Mouse (Mus musculus) cerebellum, adult 9-10 months (tissue): ENCODE data around the gene Asic2.

Experiments used
- DNase-seq: peaks from one replicate; pipeline ENCODE4 v3.0.0; 2022

Asic2 gene

DNA sequence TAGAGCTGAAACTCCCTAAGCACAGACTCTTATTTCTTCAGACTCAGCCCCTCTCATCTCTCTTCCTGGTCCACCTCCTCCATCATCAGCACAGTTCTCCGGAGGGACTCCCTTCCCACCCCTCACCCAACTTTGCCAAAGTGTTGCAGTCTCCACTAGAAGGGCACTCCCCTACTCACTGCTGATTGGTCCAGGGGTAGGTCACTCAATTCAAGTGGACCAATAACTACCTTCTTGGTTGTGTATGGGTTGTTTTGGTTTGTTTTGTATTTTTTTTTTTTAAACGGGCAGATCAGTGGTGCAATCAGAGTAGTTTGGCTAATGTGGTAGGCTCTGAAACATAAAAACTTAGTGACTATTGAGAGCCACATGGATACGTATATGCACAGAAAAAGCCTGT, 1002.2 kb downstream of the Asic2 start:
- DNase-seq = no peak

DNA sequence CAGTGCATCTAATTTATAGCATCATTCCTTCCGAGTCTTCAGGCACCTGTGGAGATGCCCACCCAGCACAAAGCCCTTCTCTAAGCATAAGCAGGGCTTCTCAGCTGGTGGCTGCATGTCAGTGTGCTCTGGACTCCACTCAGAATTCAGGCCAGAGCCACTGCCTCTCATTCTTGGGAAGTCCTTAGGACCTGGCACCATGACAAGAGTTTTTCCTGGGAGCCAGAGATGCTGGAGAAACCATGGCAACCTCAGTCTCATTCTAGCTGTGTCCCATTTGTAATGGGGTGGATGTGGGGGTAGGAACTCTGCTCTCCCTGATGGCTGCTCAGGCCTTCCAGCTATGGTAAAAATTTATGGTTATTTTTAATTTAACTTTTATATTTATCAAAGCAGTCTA, 1006.9 kb downstream of the Asic2 start:
- DNase-seq = peak; percentile 39

DNA sequence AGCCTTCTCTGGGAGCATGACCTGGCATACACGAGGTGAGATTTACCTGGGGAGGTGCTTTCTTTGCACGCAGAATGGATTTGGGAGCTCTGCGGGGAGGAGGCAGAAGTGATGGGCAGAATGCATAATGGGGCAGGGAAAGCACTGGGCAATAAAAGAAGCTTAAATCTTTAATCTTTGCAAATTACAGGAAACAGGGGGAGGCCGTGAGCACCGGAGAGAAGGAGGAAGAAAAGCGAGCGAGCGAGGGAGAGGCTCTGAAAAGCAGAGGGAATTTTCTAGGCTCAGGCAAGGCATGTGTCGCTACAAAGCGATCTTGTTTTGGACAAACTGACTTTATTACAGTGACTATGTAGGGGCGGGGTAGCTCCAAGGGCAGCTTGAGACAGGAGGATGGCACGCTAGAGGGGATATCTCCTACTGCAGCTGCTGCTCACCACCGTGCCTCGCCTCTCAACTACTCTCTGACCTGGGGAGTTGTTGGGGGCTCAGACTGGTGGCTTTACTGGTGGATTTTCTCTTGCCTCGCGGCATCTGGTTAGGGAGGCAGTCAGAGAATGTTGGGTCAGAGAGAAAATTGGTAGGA, 1010.1 kb downstream of the Asic2 start:
- DNase-seq = no peak

DNA sequence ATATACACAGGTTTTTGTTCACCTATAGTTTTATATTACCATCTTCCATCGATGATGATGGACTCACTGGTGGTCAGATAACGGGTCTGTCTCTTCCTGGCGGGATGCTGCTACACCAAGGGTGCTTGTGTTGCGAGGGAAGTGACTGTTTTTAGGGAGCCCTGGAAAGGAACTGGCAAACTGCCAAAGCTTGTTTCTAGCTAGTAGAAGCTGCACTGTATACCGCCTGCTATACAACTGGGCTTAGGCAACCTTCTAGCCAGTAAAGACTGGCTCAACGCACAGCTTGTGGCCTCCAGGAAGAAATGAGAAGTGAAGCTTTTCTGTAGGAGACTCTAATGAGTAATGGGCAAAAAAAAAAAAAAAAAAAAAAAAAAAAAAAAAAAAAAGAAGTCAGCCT, 1012.3 kb downstream of the Asic2 start:
- no peak for DNase-seq

DNA sequence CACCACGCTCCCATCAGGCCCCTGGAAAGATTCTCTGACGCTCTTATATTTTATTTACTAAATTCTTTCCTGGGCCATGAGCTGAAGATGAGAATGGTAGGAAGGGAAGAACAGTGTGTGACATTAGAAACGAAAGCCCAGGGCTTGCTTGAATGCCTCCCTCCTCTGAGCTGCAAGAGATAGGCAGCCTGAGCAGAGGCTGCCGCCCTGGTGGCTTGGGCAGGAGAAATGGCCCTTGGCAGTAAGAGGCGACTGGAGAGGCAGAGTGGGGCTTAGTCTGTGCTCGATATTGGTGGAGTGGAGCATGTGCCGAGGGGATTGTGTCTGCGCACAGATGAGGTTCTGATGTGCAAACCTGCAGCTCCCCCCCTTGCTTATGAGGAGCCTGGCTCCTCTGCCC, 1014.1 kb downstream of the Asic2 start:
- no peak for DNase-seq

DNA sequence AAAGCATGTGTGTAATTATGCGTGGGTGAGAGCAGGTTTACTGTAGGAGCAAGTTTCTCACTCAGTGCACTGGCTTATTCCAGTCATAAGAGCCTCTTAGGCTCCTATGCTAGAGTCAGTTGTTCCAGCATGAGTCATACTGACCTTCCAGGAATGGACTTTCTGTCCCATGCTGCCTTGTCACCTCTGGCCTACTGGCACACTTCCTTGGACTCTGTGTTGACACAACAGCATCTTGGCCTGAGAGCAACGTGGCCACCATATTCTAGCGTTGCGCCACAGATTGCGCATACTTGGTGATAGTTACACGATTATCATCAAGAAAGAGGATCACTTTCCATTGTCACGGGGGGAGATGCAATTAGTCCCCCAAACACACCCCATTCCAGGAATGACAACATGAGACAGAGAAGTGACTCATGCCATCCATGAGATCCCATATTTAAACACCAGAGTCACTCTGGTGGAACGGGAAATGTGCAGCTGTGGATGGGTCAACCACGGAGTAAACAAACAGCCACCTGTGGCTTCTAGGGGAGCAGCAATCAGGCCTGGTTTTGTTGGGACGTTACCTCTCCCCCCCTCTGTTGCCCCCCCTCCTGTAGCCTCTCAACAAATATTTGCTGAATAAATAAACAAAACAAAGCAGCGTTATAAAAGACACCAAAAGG, 1019.1 kb downstream of the Asic2 start:
- no peak for DNase-seq

DNA sequence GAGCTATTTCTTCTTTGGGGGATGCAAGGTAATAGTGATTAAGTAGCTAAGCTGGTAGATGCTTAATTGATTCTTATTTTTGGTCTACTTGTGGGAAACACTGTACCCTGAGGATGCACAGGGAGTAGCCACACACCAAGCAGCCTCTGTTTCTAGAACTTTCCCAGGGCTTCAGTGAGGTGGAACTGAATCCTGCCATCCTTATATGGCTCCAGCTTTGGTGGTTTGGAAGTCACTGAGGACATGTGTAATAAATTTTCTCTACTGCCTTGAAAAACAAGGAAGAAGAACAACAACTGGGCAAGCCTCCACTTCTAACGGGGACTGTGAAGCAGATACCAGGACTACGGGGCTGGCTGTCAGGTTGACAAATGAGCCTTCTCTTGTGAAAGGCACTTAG, 1020.2 kb downstream of the Asic2 start:
- DNase-seq = no peak

DNA sequence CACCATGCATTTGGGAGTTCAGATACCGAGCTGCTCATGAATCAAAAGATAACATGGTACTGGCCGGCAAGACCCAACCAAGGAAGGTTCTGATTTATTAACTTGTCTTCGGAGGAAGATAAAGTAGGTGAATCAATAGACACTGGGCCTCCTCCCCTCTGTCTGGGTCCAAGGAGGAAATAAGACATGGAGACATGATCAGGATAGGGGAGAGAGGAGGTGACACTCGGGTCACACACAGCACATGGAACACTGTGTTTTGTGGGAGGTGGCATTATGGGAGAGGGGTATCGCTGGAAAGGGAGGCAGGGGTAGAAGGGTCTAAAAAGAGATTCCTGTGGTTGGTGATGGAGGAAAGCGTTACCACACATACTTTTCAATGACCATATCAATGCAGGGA, 1022.1 kb downstream of the Asic2 start:
- DNase-seq = no peak

DNA sequence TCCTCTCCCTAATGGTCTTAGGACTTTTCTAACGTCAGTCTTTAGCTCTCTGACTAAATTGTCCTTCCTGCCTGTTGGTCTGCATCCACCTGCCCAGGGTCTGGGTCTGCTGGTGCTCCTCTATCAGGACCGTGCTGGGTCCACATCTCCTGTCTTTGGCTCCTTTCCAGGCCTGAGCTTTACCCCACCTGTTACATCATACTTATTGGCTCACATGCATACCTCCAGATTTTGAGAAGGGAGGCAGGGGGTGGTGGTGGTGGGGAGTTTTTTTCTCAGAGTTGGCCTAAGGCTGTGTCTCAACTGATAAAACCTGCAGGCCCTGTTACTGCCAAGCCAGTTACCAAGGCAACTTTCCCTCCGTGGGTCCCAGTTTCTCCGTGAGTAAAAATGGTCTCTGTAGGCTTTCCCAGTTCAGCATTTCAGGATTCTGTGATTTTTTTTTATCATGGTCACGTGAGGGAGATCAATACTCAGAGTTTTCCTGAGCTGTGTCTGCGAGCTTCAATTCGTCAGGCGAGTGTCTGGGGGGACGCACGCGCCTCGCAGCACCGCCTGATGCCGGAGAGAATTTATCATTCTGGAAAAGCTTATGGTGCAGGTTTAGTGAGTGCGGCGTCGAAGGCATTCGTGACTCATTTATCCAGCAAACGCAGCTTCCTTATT, 1044.8 kb downstream of the Asic2 start:
- no peak for DNase-seq

DNA sequence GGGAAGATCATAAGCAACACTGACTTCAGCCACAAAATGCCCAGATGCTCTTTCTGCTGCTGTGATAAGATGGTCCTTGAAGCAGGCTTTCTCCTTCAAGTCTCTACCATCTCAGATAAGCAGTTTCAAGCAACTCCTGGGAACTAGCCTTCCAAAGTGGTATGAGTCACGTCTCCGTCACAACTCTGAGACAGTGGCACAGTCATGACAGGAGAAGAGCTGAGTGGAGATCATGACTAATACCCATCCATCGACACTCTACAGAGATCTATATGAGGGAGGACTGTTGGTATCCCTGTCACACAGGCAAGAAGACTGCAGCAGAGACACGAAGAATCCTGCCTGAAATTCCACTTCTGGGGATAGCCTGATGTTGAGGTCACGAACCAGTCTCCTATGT, 1049.9 kb downstream of the Asic2 start:
- no peak for DNase-seq

DNA sequence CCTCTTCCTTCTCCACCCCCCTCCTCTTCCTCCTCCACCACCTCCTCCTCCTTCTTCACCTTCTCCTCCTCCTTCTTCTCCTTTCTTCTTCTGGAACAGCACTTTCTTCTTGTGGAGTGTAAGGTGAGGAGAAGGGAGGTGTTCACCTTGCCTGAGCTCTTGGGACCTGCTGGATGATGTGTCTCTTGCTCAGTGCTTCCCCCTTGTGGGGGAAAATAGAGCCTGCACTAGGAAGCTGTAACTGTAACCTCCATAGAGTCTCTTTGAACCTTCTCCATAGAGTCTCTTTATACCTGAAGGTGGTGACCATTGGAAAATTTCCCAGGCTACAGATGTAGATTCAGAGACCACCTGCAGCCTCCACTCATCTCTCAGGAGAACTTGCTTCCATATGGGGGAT, 1050.6 kb downstream of the Asic2 start:
- no peak for DNase-seq

DNA sequence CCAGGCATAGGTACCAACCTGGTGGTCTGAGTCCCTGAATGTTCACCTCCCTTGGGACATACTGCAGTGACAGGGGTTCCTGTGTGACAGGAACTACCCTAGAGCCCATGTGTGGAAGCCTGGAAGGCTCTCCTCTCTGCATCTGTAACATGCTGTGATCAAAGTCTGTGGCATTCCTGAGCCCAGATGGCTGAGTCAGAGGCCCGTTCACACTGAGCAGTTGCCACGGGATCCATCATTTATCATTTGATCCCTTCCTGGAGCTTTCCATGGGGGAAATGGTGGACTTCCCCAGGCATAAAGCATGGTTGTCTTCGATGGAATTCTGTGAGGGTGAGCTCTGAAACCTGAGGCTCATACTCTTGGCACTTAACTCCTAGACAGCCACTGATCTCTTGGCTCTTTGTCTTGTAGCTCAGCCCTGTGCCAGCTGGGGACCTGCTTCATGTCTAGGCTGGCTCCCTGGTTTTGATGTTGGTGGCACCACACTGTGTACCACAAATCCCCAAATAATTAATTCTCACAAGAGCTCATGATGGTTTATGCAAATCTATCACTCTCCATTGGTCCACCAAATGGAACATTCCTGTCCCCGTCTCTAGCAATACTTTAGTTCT, 1054.7 kb downstream of the Asic2 start:
- DNase-seq = peak; percentile 29

DNA sequence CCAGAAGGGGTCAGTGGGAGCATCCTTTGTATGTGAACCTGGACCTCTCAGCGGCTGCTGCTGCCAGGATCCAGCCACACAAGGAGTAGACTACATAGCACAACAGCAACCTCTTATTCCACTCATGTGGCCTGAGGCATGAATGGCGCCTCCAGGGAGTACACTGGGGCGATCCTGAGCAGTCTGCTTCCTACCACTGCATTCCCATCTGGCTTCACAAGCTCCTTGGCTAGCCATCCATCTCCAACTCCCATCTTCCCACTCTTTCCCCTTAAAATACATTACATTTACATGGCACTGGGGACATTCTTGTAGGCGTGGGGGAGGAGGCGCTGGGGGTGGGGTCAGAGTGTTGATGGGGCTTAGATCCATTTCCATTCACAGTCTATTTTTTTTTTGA, 1055.5 kb downstream of the Asic2 start:
- DNase-seq = no peak

DNA sequence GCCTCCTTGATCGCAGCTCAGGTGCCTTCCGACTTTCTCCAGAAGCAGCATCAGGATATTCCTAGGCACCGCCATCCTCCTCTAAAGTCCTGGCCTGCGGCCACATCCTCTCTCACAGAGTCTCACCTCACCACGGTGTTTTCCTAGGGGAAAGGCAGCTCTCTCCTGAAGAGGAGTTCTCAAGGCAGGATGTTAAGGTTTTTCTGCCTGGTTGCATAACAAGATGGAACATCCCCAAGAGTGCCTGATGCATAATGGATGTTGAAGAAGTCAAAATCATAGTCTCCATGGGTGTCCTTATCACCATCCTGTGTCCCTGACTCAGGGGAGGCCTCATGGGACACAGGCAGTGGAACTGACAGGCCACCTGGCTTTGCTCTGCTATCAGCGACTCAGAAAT, 1060.4 kb downstream of the Asic2 start:
- no peak for DNase-seq

DNA sequence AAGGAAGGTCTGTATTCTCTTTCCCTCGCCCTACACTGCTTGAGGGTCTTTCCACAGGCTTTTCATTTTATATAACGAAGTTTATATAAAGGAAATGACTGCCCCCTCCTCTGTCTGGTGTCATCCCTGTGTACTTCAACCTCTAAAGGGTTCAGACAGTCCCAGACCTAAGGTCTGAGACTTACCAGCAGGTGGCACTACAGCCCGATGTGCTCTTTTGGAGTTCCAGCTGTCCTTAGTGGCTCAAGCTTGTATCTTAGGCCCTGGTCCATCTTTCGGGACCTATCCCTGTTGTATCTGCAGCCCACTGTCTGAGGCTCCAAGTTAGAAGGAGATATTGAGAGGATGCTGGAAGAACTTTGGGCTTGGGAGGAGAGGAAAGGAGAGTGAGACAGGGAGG, 1061.8 kb downstream of the Asic2 start:
- peak; percentile 71 for DNase-seq

DNA sequence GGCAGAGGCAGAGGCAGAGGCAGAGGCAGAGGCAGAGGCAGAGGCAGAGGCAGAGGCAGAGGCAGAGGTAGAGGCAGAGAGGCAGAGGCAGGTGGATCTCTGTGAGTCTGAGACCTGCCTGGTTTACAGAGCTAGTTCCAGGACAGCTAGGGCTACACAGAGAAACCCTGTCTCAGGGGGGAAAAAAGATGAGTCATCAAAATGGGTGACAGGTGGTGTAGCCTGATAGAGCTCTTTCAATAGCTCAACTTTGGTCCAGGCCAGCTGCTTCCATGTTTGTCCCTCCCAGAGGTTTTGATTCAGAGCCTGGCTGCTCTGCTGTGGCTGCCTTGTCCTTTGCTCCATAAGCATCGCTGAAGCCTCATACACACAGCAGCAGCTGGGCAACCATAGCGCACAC, 1063.7 kb downstream of the Asic2 start:
- DNase-seq = no peak

DNA sequence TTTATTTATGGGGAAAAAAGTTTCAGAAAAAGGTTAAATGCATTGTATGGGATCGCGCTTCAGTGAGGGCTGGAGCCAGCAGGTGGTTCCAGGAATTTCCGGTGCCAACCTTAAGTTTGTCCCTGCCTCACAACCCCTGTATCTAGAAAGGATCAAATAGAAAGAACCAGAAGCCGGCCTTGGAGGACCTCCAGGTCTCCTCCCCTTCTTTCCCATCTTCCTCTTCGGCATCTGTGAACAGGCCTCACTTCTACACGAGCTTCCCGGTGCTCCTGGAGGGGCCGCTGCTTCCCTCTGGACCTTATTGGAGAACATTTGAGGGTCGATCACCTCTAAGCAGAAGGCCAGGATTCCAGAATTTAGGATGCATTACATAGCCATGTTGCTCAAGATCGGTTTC, 1064.8 kb downstream of the Asic2 start:
- DNase-seq = no peak

DNA sequence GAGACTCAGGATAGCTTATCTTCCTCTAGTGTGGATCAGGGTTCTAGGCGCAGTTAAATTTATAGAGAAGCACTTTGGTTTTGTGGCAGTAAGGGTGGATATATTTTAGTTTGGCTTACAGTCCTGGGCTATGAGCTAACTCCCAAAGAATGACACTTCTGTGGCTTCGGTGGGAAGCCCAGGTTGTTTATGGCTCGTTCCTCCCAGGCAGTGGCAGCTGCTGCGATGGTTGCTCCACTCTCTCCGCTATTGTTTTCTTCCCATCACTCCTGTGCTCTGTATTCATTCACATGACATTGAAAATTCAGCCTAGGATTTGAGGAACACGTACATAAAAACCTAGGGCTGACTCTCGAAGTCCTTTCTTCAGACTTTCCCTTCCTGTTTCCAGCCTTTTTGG, 1065.6 kb downstream of the Asic2 start:
- no peak for DNase-seq

DNA sequence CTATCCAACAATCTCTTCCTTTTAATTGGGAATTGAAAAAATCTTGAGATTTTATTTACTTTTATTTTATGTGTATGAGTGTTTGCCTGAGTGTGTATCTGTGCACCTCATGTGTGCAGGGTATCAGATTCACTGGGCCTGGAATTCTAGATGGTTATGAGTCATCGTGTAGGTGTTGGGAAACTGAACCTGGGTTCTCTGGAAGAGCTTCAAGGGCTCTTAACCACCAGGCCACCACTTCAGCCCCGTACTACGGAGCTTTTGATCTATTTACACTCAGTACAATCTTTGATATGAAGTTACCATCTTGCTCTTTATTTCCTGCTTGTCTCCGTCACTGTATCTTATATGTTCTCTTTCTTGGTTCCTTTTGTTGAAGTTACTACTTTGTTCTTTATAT, 1067.7 kb downstream of the Asic2 start:
- no peak for DNase-seq

DNA sequence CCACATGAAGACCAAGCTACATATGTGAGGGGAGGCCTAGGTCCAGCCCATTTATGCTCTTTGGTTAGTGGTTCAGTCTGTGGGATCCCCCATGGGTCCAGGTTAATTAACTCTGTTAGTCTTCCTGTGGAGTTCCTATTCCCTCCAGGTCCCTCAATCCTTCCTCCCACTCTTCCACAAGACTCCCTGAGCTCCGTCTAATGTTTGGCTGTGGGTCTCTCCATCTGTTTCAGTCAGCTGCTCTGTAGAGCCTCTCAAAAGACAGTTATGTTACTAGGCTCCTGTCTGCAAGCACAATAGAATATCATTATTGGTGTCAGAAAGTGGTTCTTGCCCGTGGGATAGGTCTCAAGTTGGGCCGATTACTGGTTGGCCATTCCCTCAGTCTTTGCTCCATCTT, 1072.4 kb downstream of the Asic2 start:
- no peak for DNase-seq

DNA sequence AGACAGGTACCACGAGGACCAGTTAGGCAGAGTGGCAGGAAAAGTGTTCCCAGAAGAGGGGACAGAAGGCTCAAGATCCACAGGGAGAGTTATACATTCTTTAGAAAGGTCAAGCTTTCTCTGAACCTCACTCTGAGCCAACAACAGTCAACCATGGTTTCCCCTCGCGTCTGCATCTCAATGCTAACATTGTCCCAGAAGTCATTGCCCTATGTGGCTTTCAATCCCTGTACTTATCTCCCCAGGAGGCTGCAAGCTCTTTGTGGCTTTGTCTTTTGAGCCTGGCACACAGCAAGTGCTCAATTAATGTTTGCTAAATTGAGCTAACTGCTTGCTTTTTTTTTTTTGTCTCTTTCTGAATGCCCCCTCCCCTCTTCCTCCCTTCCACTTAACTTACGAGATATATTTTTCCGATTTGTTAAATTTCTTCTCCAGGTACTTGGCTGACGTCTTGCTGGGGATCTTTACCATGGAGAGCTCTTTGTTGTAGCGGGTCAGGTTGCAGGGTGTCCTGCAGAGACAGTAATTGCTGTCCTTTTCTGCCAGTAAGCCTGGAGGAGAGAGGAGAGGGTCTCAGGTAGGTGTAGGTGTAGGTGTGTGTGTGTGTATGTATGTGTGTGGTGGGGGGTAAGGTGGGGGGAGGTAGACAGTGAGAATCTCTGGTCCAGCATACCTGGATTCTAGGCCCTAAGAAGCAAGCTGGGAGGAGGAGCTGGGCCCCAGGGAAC, 1078.8 kb downstream of the Asic2 start:
- no peak for DNase-seq

DNA sequence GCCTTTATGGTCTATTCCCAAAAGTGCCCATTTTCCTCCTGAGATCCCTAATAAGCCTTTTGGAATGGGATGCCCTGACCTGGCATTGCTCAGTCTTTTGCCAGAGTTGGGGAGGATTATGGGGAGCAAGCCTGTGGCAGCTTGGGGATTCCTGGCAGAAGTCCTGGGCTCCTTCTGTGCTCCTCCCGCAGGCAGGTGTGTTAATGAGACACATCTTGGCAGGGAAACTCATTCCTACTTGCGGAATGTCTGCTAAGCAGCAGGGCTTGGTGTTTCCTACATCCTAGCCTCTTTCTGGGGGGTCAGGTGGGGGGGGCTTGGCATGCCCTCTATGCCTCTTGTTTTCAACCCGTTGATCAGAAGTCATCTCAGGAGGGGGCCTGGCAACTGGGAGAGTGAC, 1081.2 kb downstream of the Asic2 start:
- peak; percentile 71 for DNase-seq

DNA sequence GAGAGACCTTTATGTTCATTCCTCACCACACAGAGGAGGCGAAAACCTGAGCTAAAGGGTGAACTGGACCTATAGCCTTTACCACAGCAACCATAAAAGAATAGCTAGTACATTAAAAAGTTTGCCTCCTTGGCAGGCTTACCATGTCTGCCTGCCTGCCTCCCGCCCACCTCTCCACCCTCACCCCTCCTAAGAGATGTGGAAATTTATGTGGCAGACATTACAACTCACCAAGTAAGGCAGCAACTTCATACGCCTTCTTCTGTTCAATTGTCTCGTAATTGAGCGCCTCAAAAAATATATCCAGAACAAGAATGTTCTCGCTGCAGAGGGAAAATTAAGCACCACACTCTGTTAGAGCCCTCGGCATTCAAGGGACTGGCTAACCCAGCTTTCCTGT, 1081.9 kb downstream of the Asic2 start:
- no peak for DNase-seq
